Mouse (Mus musculus): ENCODE data around the gene Prss21. TPM values are rescaled to one million over a fixed set of nuclear protein-coding genes. Genes with fewer than 3 reads are reported as not detected.

Prss21 gene
- polyA plus RNA-seq, 1 experiment from 2014 or later: not detected

DNA sequence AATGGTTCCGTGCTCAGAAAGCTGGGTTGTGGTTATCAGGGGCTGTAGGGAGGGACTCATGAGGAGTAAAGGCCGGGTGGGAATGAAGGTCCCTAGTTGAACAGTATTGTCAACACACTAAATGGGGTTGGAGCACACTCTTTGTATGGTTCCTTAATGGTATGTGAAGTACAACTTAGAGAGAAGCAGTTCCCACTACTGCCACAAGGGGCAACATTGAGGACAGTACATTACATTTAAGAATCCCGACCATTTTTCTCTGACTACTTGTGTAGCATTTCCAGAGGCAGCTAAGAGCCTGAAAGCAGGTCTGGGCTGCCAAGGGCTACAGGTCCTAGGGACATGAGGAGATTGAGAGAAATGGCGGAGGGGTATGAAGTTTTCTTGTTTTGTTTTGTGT, 26.7 kb upstream of the Prss21 start:
- 33% methylated on average over 4 of the region's 4 CpGs for WGBS
- ATAC-seq: no peak
- Histone ChIP-seq H3K27me3 (replicated peaks) (peaks cover 4% of the 10 kb centered on the region; the same call in 1 of the 2 replicates), H3K4me3 (replicated peaks) (no peak overlapping the region), H3K4me1 (replicated peaks) (no peaks in the 10 kb centered on the region), H3K36me3 (no peaks in the 10 kb centered on the region), H3K4me2 (replicated peaks) (no peak overlapping the region), H3K9me3 (no peaks in the 10 kb centered on the region), H3K27ac (no peak overlapping the region), H3K9ac (no peak overlapping the region)

DNA sequence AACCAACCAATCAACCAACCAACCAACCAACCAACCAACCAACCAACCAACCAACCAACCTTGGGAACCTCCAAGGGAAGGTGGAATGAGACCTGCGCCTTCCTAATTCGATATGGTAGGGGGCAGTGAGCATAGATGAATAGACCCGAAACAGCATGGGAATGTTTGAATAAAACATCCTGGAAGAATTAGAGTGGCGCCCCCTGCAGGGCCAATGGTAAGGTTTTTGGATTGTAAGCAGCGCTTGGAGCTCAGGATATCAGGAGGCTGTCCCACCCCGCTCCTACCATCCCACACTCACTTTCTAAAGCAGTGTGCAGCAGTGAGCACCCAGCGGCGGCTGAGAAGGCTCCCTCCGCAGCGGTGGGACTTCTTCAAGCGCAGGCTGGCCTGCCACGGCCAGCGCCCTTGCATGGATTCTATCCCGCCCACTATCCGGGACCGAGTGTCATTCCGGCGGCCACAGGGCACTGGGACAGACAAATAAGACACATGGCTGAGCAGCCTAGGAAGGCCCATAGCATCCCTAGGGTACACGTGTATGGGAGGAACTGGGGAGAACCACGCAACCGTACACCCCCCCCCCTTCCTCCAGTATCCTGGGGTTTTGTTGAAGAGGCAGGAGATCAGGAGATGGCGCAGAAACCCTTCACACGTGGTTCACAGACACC, 24.6 kb upstream of the Prss21 start:
- H3K4me3 ChIP-seq (replicated peaks): no peak overlapping the region
- no peaks in the 10 kb centered on the region for H3K36me3 ChIP-seq
- no peaks in the 10 kb centered on the region for H3K4me1 ChIP-seq (replicated peaks)
- 49% methylated on average over 23 of the region's 23 CpGs for WGBS
- no peaks in the 10 kb centered on the region for H3K27me3 ChIP-seq (replicated peaks)
- peak; percentile 44 for ATAC-seq
- H3K27ac ChIP-seq: no peak overlapping the region
- H3K9me3 ChIP-seq: no peaks in the 10 kb centered on the region
- H3K4me2 ChIP-seq (replicated peaks): peak overlapping the region; percentile 51
- no peak overlapping the region for H3K9ac ChIP-seq

DNA sequence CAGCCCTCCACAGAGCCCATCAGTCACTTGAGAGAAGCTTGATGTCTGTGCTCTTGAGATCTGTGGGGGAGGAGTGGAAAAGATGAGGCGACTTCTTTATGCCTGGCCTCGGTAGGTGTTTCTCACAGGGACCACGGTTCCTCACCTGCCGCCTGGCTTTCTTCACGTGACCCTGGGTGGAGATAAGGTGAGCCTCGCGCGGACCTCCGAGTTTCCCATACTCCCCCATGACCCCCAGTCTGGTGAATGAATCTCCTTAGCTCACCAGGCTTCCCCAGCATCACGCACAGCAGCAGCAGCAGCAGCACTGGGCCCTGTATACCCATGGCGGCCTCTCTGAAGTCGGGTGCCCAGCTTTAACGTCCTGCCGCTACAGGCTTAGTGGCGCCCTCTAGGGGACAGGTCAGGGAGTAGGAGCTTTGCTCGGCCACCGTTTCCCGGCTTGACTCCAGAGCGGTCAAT, 24.0 kb upstream of the Prss21 start, which contains the start of the genes Prss32 and Prss41:
Gene Prss32, plus strand, starts transcription at position 44 of the 462 bp plus-strand sequence.
Gene Prss41, minus strand, starts transcription at position 361 of the 462 bp plus-strand sequence.
- no peaks in the 10 kb centered on the region for H3K27me3 ChIP-seq (replicated peaks)
- no peaks in the 10 kb centered on the region for H3K9me3 ChIP-seq
- H3K9ac ChIP-seq: no peak within 1 kb of the TSS
- no peak within 1 kb of the TSS for H3K27ac ChIP-seq
- H3K4me3 ChIP-seq (replicated peaks): 0 out of 2 replicates have a peak within 1 kb of the TSS, but pooled peaks have one; percentile 10
- ATAC-seq: peak; percentile 66
- no peaks in the 10 kb centered on the region for H3K4me1 ChIP-seq (replicated peaks)
- 16% methylated on average over 19 of the region's 19 CpGs for WGBS
- peak within 1 kb of the TSS; percentile 51 for H3K4me2 ChIP-seq (replicated peaks)
- H3K36me3 ChIP-seq: no peaks in the 10 kb centered on the region

DNA sequence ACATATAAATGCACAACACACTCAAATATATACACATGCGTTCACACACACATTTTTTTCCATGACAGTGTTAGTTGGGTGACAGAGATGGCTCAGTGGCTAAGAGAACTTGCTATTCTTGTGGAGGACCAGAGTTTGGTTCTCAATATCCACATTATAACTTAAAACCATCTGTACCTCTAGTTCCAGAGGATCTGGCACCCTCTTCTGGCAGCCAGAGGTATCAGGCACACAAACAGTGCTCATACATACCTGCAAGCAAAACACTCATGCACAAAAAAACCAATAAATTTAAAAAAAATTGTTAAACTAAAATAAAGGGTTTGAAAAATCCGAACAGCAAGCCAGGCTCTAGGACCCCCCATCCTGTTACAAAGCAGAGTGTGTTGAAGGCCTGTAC, 17.8 kb upstream of the Prss21 start:
- Histone ChIP-seq H3K4me1 (replicated peaks) (no peaks in the 10 kb centered on the region), H3K36me3 (no peaks in the 10 kb centered on the region), H3K27ac (no peak overlapping the region), H3K9ac (no peak overlapping the region), H3K9me3 (no peaks in the 10 kb centered on the region), H3K27me3 (replicated peaks) (no peaks in the 10 kb centered on the region), H3K4me3 (replicated peaks) (no peak overlapping the region), H3K4me2 (replicated peaks) (no peak overlapping the region)
- WGBS: 69% methylated on average over 2 of the region's 2 CpGs
- ATAC-seq: no peak

DNA sequence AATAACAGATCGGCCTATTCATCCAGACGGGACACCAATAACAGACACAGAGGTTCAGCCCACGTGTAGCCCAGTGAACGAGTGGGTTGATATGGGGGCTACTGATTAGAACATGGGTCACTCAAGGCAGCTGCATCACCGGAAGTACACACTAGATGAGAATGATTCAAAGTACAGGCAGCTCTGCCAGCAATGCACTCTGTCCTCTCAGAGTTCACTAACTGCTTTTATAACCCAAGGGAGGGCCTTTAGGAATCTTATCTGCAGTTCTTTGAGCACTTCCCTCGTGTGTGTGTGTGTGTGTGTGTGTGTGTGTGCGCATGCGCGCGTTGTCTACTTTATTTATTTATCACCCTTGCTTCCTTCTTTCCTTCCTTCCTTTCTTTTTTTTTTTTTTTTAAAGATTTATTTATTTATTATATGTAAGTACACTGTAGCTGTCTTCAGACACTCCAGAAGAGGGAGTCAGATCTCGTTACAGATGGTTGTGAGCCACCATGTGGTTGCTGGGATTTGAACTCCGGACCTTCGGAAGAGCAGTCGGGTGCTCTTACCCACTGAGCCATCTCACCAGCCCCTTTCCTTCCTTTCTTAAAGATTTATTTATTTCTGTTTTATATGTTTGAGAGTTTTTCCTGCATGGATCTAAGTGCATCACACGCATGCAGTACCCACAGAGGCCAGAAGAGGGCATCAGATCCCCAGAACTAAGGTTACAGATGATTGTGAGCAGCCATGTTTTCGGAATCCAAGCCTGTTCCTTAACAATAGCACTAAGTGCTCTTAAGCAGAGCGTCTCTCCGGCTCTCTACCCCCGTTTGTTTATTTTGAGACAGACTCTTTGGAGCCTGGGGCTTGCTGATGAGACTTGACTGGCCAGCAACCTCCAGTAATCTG, 16.8 kb upstream of the Prss21 start:
- 52% methylated on average over 19 of the region's 19 CpGs for WGBS
- Histone ChIP-seq H3K4me1 (replicated peaks) (no peaks in the 10 kb centered on the region), H3K9me3 (no peaks in the 10 kb centered on the region), H3K4me3 (replicated peaks) (no peak overlapping the region), H3K36me3 (no peaks in the 10 kb centered on the region), H3K27me3 (replicated peaks) (no peaks in the 10 kb centered on the region), H3K27ac (peak overlapping the region; percentile 52; the same call in 1 of the 2 replicates), H3K9ac (no peak overlapping the region), H3K4me2 (replicated peaks) (0 out of 2 replicates have a peak overlapping the region, but pooled peaks have one; percentile 19)
- peak; percentile 88 for ATAC-seq

DNA sequence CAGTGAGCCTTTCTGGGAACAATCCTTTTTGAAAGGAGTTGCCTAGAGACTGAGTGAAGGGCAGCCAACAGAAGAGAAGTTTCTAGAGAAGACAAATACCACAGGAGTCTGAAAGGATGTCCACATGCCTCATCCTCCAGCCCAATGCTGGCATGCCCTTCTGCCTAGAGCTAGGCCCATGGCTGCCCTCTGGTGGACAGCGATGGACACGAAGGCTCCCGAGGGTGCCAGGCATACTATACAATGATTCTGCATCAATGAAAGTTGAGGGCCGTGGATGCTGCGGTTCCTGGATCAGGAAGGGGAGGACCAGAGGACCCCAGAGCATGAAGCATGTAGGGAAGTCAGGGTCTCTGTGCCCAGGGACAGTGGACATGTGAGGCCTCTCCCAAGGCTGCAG, 14.6 kb upstream of the Prss21 start:
- peak; percentile 30; the same call in 1 of the 2 replicates for ATAC-seq
- no peaks in the 10 kb centered on the region for H3K4me1 ChIP-seq (replicated peaks)
- no peak overlapping the region; the same call in 1 of the 2 replicates for H3K27ac ChIP-seq
- 33% methylated on average over 5 of the region's 5 CpGs for WGBS
- no peaks in the 10 kb centered on the region for H3K36me3 ChIP-seq
- H3K4me2 ChIP-seq (replicated peaks): no peak overlapping the region
- no peaks in the 10 kb centered on the region for H3K9me3 ChIP-seq
- H3K9ac ChIP-seq: no peak overlapping the region
- H3K27me3 ChIP-seq (replicated peaks): no peaks in the 10 kb centered on the region
- H3K4me3 ChIP-seq (replicated peaks): no peak overlapping the region

DNA sequence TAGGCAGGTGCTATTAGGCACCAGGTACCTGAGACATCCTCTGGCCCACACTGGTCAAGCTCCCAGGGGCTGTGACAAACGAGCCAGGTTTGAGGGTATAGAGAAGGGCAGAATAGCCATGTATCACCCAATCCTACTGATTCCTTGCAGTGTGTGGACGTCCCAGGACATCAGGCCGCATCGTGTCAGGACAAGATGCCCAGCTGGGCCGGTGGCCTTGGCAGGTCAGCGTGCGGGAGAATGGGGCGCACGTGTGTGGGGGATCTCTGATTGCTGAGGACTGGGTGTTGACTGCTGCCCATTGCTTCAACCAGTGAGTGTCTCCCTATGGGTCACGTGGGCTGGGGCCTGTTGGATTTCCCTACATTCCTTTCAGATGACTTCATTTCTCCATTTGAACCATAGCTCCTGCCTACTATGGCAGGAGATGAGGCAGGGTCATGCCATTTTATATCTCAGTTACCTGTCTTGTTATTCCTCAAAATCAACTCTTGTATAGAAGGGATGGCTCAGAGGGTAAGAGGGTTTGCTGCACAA, 13.6 kb upstream of the Prss21 start:
- no peaks in the 10 kb centered on the region for H3K27me3 ChIP-seq (replicated peaks)
- H3K36me3 ChIP-seq: no peaks in the 10 kb centered on the region
- ATAC-seq: no peak
- H3K9me3 ChIP-seq: no peaks in the 10 kb centered on the region
- no peak overlapping the region for H3K9ac ChIP-seq
- H3K4me3 ChIP-seq (replicated peaks): no peak overlapping the region
- no peaks in the 10 kb centered on the region for H3K4me1 ChIP-seq (replicated peaks)
- 0 out of 2 replicates have a peak overlapping the region, but pooled peaks have one; percentile 5 for H3K4me2 ChIP-seq (replicated peaks)
- H3K27ac ChIP-seq: no peak overlapping the region
- WGBS: 83% methylated on average over 10 of the region's 10 CpGs

DNA sequence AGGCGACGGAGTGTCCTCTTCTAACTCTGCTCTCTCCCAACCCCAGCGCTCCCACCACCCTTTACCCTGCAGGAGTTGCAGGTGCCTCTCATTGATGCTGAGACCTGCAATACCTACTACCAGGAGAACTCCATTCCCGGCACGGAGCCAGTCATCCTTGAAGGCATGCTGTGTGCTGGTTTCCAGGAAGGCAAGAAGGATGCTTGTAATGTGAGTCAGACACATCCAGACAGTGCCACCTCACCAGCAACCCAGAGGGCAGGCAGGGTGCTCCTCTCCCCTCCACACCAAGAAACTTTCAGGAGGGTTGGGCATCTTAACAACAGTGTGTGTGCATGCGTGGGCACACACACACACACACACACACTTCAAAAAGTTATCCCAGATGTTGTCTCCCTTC, 10.7 kb upstream of the Prss21 start:
- Histone ChIP-seq H3K4me1 (replicated peaks) (no peaks in the 10 kb centered on the region), H3K4me3 (replicated peaks) (no peak overlapping the region), H3K9ac (no peak overlapping the region), H3K9me3 (no peaks in the 10 kb centered on the region), H3K4me2 (replicated peaks) (no peak overlapping the region), H3K27ac (no peak overlapping the region), H3K36me3 (no peaks in the 10 kb centered on the region), H3K27me3 (replicated peaks) (no peaks in the 10 kb centered on the region)
- no peak for ATAC-seq
- 87% methylated on average over 6 of the region's 6 CpGs for WGBS

DNA sequence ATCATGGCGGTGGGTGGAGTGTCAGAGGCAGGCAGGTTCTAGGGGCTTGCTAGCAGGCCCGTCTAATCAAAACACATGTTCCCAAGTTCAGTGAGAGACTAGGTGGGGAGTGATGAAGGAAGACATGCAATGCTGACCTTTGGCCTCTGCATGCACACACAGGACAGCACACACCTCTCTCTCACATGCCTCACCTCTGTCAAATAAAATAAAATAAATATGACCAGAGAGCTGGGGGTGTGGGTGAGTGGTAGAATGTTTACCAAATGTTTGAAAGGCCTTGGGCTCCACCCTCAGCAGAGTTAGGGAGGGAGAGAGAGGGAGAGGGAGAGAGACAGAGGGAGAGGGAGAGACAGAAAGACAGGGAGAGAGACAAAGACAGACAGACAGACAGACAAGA, 9.9 kb upstream of the Prss21 start:
- Histone ChIP-seq H3K4me1 (replicated peaks) (no peaks in the 10 kb centered on the region), H3K4me3 (replicated peaks) (no peak overlapping the region), H3K36me3 (no peaks in the 10 kb centered on the region), H3K27ac (no peak overlapping the region), H3K9me3 (no peaks in the 10 kb centered on the region), H3K9ac (no peak overlapping the region), H3K27me3 (replicated peaks) (no peaks in the 10 kb centered on the region), H3K4me2 (replicated peaks) (no peak overlapping the region)
- WGBS: 53% methylated on average over 2 of the region's 2 CpGs
- ATAC-seq: peak; percentile 55

DNA sequence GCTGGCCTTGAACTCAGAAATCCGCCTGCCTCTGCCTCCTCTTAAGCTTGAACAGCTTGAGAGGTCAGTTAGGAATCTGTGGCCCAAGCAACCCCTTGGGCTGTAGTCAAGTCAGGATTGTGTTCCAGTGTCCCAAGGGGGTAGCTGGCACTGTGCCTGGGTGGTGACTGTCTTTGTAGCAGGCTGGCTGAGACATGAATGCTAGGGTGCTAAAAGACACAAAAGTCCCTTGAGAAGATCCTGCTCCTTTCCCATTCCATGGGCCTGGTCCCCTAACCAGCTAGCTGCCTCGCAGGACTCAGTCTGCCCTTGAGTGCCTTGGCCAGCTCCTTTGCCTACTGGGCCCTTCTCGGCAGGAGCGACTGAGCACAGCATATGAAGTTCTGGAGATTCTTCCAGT, 4.9 kb upstream of the Prss21 start:
- Histone ChIP-seq H3K27ac (no peak overlapping the region), H3K9me3 (no peaks in the 10 kb centered on the region)
- 84% methylated on average over 4 of the region's 4 CpGs for WGBS

DNA sequence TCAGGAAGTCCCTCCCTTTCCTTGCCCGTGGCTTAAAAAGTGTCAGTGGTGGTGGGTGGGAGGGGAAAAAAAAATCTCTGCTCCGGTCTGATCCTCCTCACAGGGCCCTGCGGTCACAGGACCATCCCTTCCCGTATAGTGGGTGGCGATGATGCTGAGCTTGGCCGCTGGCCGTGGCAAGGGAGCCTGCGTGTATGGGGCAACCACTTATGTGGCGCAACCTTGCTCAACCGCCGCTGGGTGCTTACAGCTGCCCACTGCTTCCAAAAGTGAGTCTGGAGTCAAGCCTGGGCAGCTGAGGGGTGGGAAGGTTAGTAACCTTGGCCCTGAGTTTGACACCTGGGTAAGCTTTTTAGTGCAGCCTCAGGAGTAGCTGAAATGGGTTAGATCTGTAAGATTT, 657 bp downstream of the Prss21 start:
- H3K4me2 ChIP-seq (replicated peaks): no peak overlapping the region
- ATAC-seq: no peak
- no peak overlapping the region for H3K4me3 ChIP-seq (replicated peaks)
- WGBS: 95% methylated on average over 11 of the region's 11 CpGs
- no peaks in the 10 kb centered on the region for H3K9me3 ChIP-seq
- no peak overlapping the region for H3K27ac ChIP-seq
- H3K9ac ChIP-seq: no peak overlapping the region
- no peaks in the 10 kb centered on the region for H3K27me3 ChIP-seq (replicated peaks)
- no peaks in the 10 kb centered on the region for H3K4me1 ChIP-seq (replicated peaks)
- H3K36me3 ChIP-seq: no peaks in the 10 kb centered on the region

More for the DNA sequence above, 4.9 kb upstream of the Prss21 start:
- Histone ChIP-seq H3K4me2 (replicated peaks) (no peak overlapping the region), H3K9ac (no peak overlapping the region), H3K36me3 (no peaks in the 10 kb centered on the region), H3K4me3 (replicated peaks) (no peak overlapping the region), H3K4me1 (replicated peaks) (no peaks in the 10 kb centered on the region), H3K27me3 (replicated peaks) (no peaks in the 10 kb centered on the region)
- no peak for ATAC-seq
